17 mouse cellular contexts compared by ENCODE assay signal in genomic region chr1:89184839-89185238, GRCm38 (mm10).
DNase-seq lines count a peak whose midpoint lies in the region; ATAC-seq and TF ChIP-seq lines count a peak whose summit lies in the region.
"Had no signal": no experiment of that assay in that cellular context is flagged by ENCODE, and none has a peak within 500 bp of the region (broad histone marks: within the 10 kb centered on the region; RNA-seq: fewer than 3 reads in every experiment).

No protein-coding gene starts in this region.

- no peak overlapping the region for H3K27ac ChIP-seq in intestine, postnatal 0 days (ENCODE audit: low read depth, low read length)
- H3K27ac ChIP-seq in intestine, embryonic 16.5 days (ENCODE audit: low read length): no peak overlapping the region
- H3K27ac ChIP-seq: embryonic facial prominence, embryonic 10.5 days; embryonic facial prominence, embryonic 12.5 days; forebrain, embryonic 12.5 days had no signal

- H3K4me2 ChIP-seq in intestine, postnatal 0 days (replicated peaks; ENCODE audit: low read depth): no peak overlapping the region
- no peak overlapping the region for H3K4me2 ChIP-seq in intestine, embryonic 16.5 days (ENCODE audit: low read depth, low read length)
- H3K4me2 ChIP-seq: embryonic facial prominence, embryonic 12.5 days; forebrain, embryonic 12.5 days had no signal

- H3K36me3 ChIP-seq in intestine, postnatal 0 days (ENCODE audit: control insufficient read depth, insufficient read depth): no peaks in the 10 kb centered on the region
- no peaks in the 10 kb centered on the region for H3K36me3 ChIP-seq in intestine, embryonic 16.5 days (ENCODE audit: control insufficient read depth, insufficient read depth, low read length)
- H3K36me3 ChIP-seq: embryonic facial prominence, embryonic 10.5 days; embryonic facial prominence, embryonic 12.5 days; forebrain, embryonic 12.5 days; G1E had no signal

- H3K9me3 ChIP-seq in intestine, postnatal 0 days (ENCODE audit: control insufficient read depth): no peaks in the 10 kb centered on the region
- H3K9me3 ChIP-seq in intestine, embryonic 16.5 days (ENCODE audit: control insufficient read depth, low read length): 0 out of 2 replicates have a peak, but pooled peaks cover 5% of the 10 kb centered on the region
- H3K9me3 ChIP-seq: embryonic facial prominence, embryonic 10.5 days; embryonic facial prominence, embryonic 12.5 days; forebrain, embryonic 12.5 days had no signal

- TF ChIP-seq CTCF in intestine, postnatal 0 days (IDR thresholded peaks at IDR 0.05; ENCODE audit: low read depth): 0 out of 2 replicates have a peak, but pooled peaks have one; percentile 9

- no peak overlapping the region for H3K4me3 ChIP-seq in intestine, postnatal 0 days (ENCODE audit: low read depth, low read length)
- no peak overlapping the region for H3K4me3 ChIP-seq in intestine, embryonic 16.5 days (ENCODE audit: low read length)
- H3K4me3 ChIP-seq: embryonic facial prominence, embryonic 10.5 days; embryonic facial prominence, embryonic 12.5 days; forebrain, embryonic 12.5 days had no signal

- no peaks in the 10 kb centered on the region for H3K27me3 ChIP-seq in intestine, postnatal 0 days (replicated peaks; ENCODE audit: control insufficient read depth, insufficient read depth, low read length)
- no peaks in the 10 kb centered on the region for H3K27me3 ChIP-seq in intestine, embryonic 16.5 days (replicated peaks; ENCODE audit: control insufficient read depth, insufficient read depth, low read length)
- H3K27me3 ChIP-seq: CH12.LX; embryonic facial prominence, embryonic 12.5 days; Patski had no signal

- no peak for ATAC-seq in intestine, postnatal 0 days
- no peak for ATAC-seq in intestine, embryonic 16.5 days
- ATAC-seq: activated CD4-positive, CD25-positive, alpha-beta regulatory T cell, adult 4 months; CD4-positive, CD25-positive, alpha-beta regulatory T cell, adult 4 months; forebrain, embryonic 14.5 days; Patski had no signal

- peaks cover 7% of the 10 kb centered on the region for H3K4me1 ChIP-seq in intestine, postnatal 0 days (replicated peaks; ENCODE audit: control insufficient read depth, insufficient read depth, low read length)
- peaks cover 13% of the 10 kb centered on the region for H3K4me1 ChIP-seq in intestine, embryonic 16.5 days (ENCODE audit: control insufficient read depth, insufficient read depth, low read length)

- DNase-seq in cerebellum, postnatal 10 days: peak; percentile 31 to 54
- DNase-seq in cerebellum, adult 11 months: no peak
- DNase-seq in heart, adult 11 months: peak; percentile 77
- no peak for DNase-seq in heart, adult 8-10 months (ENCODE audit: low spot score)
- DNase-seq: adrenal gland, adult 8-10 months; B cell, adult 2 months had no signal

- no peak overlapping the region for H3K9ac ChIP-seq in intestine, postnatal 0 days (ENCODE audit: low read depth, low read length)
- H3K9ac ChIP-seq in intestine, embryonic 16.5 days (ENCODE audit: low read depth, low read length): no peak overlapping the region
- H3K9ac ChIP-seq: embryonic facial prominence, embryonic 12.5 days; forebrain, embryonic 12.5 days had no signal

Comparison
In these comparisons a context has a peak if more than half of its experiments do, and no peak if none do; other contexts are left out.
1. DNase-seq: peak in cerebellum, postnatal 10 days (2 of 2) and heart, adult 11 months (single experiment); none in cerebellum, adult 11 months (single experiment) and heart, adult 8-10 months (single experiment).